Mouse (Mus musculus): Measurements from ENCODE around the gene Stk32b. TPM values are rescaled to one million over a fixed set of nuclear protein-coding genes. Genes with fewer than 3 reads are reported as not detected.

The Stk32b gene
- polyA plus RNA-seq, 1 experiment from 2014 or later, result 11.6 TPM

- H3K36me3 ChIP-seq (ENCODE audit: control insufficient read depth, insufficient read depth, low read length), result no peaks in the 10 kb centered on the region
- no peak overlapping the region for H3K9ac ChIP-seq (ENCODE audit: low read length)
- no peak overlapping the region for H3K27ac ChIP-seq (ENCODE audit: low read depth, low read length)
- H3K9me3 ChIP-seq (ENCODE audit: control insufficient read depth, low read length), result no peaks in the 10 kb centered on the region
- DNase-seq (ENCODE audit: low spot score), result no peak
- H3K4me3 ChIP-seq (ENCODE audit: low read depth, low read length), result no peak overlapping the region
- WGBS, result 90% methylated on average over 7 of the region's 7 CpGs
- H3K4me2 ChIP-seq (ENCODE audit: low read depth), result no peak overlapping the region
- no peaks in the 10 kb centered on the region for H3K4me1 ChIP-seq (ENCODE audit: control insufficient read depth, insufficient read depth, low read length)
- H3K27me3 ChIP-seq (ENCODE audit: control insufficient read depth, insufficient read depth, low read length), result no peaks in the 10 kb centered on the region
- no peak for ATAC-seq (ENCODE audit: insufficient read depth, low FRiP score, low TSS enrichment)
These were observed 19.7 kb downstream of the Stk32b start for GRCm38 (mm10) chr5:37697286-37697685.

GRCm38 (mm10) chr5:37695773-37696172, 21.2 kb downstream of the Stk32b start:
- WGBS, result 41% methylated on average over 4 of the region's 4 CpGs
- DNase-seq (ENCODE audit: low spot score) (no peak), ATAC-seq (ENCODE audit: insufficient read depth, low FRiP score, low TSS enrichment) (no peak)
- Histone ChIP-seq H3K4me1 (ENCODE audit: control insufficient read depth, insufficient read depth, low read length) (no peaks in the 10 kb centered on the region), H3K4me3 (ENCODE audit: low read depth, low read length) (no peak overlapping the region), H3K9ac (ENCODE audit: low read length) (no peak overlapping the region), H3K9me3 (ENCODE audit: control insufficient read depth, low read length) (no peaks in the 10 kb centered on the region), H3K27ac (ENCODE audit: low read depth, low read length) (no peak overlapping the region), H3K27me3 (ENCODE audit: control insufficient read depth, insufficient read depth, low read length) (no peaks in the 10 kb centered on the region), H3K4me2 (ENCODE audit: low read depth) (no peak overlapping the region), H3K36me3 (ENCODE audit: control insufficient read depth, insufficient read depth, low read length) (no peaks in the 10 kb centered on the region)

- H3K27me3 ChIP-seq (ENCODE audit: control insufficient read depth, insufficient read depth, low read length), result no peaks in the 10 kb centered on the region
- DNase-seq (ENCODE audit: low spot score) (no peak), ATAC-seq (ENCODE audit: insufficient read depth, low FRiP score, low TSS enrichment) (no peak)
- WGBS, result 91% methylated on average over 3 of the region's 3 CpGs
- H3K4me3 ChIP-seq (ENCODE audit: low read depth, low read length), result no peak overlapping the region
- H3K4me1 ChIP-seq (ENCODE audit: control insufficient read depth, insufficient read depth, low read length), result no peaks in the 10 kb centered on the region
- H3K9me3 ChIP-seq (ENCODE audit: control insufficient read depth, low read length), result no peaks in the 10 kb centered on the region
- no peak overlapping the region for H3K9ac ChIP-seq (ENCODE audit: low read length)
- H3K4me2 ChIP-seq (ENCODE audit: low read depth), result no peak overlapping the region
- H3K36me3 ChIP-seq (ENCODE audit: control insufficient read depth, insufficient read depth, low read length), result no peaks in the 10 kb centered on the region
- no peak overlapping the region for H3K27ac ChIP-seq (ENCODE audit: low read depth, low read length)
These were observed 24.2 kb downstream of the Stk32b start for GRCm38 (mm10) chr5:37692759-37693158.

GRCm38 (mm10) chr5:37670781-37671180, 46.2 kb downstream of the Stk32b start:
- H3K4me2 ChIP-seq (ENCODE audit: low read depth), result no peak overlapping the region
- H3K4me1 ChIP-seq (ENCODE audit: control insufficient read depth, insufficient read depth, low read length), result no peaks in the 10 kb centered on the region
- H3K27ac ChIP-seq (ENCODE audit: low read depth, low read length), result no peak overlapping the region
- H3K9ac ChIP-seq (ENCODE audit: low read length), result no peak overlapping the region
- no peak for DNase-seq (ENCODE audit: low spot score)
- H3K4me3 ChIP-seq (ENCODE audit: low read depth, low read length), result no peak overlapping the region
- 89% methylated on average over 7 of the region's 7 CpGs for WGBS
- ATAC-seq (ENCODE audit: insufficient read depth, low FRiP score, low TSS enrichment), result no peak
- H3K36me3 ChIP-seq (ENCODE audit: control insufficient read depth, insufficient read depth, low read length), result no peaks in the 10 kb centered on the region
- H3K9me3 ChIP-seq (ENCODE audit: control insufficient read depth, low read length), result no peaks in the 10 kb centered on the region
- no peaks in the 10 kb centered on the region for H3K27me3 ChIP-seq (ENCODE audit: control insufficient read depth, insufficient read depth, low read length)

GRCm38 (mm10) chr5:37664962-37665361, 52.0 kb downstream of the Stk32b start:
- H3K27me3 ChIP-seq (ENCODE audit: control insufficient read depth, insufficient read depth, low read length), result no peaks in the 10 kb centered on the region
- H3K27ac ChIP-seq (ENCODE audit: low read depth, low read length), result no peak overlapping the region
- no peaks in the 10 kb centered on the region for H3K9me3 ChIP-seq (ENCODE audit: control insufficient read depth, low read length)
- no peaks in the 10 kb centered on the region for H3K4me1 ChIP-seq (ENCODE audit: control insufficient read depth, insufficient read depth, low read length)
- no peak for DNase-seq (ENCODE audit: low spot score)
- 78% methylated on average over 3 of the region's 3 CpGs for WGBS
- H3K4me2 ChIP-seq (ENCODE audit: low read depth), result no peak overlapping the region
- no peak overlapping the region for H3K4me3 ChIP-seq (ENCODE audit: low read depth, low read length)
- no peak for ATAC-seq (ENCODE audit: insufficient read depth, low FRiP score, low TSS enrichment)
- no peaks in the 10 kb centered on the region for H3K36me3 ChIP-seq (ENCODE audit: control insufficient read depth, insufficient read depth, low read length)
- no peak overlapping the region for H3K9ac ChIP-seq (ENCODE audit: low read length)

- DNase-seq (ENCODE audit: low spot score) (no peak), ATAC-seq (ENCODE audit: insufficient read depth, low FRiP score, low TSS enrichment) (no peak)
- no peak overlapping the region for H3K4me2 ChIP-seq (ENCODE audit: low read depth)
- WGBS, result 81% methylated on average over 4 of the region's 4 CpGs
- no peak overlapping the region for H3K9ac ChIP-seq (ENCODE audit: low read length)
- H3K4me3 ChIP-seq (ENCODE audit: low read depth, low read length), result no peak overlapping the region
- H3K9me3 ChIP-seq (ENCODE audit: control insufficient read depth, low read length), result no peaks in the 10 kb centered on the region
- H3K36me3 ChIP-seq (ENCODE audit: control insufficient read depth, insufficient read depth, low read length), result no peaks in the 10 kb centered on the region
- no peak overlapping the region for H3K27ac ChIP-seq (ENCODE audit: low read depth, low read length)
- no peaks in the 10 kb centered on the region for H3K4me1 ChIP-seq (ENCODE audit: control insufficient read depth, insufficient read depth, low read length)
- H3K27me3 ChIP-seq (ENCODE audit: control insufficient read depth, insufficient read depth, low read length), result no peaks in the 10 kb centered on the region
These were observed 57.8 kb downstream of the Stk32b start for GRCm38 (mm10) chr5:37659177-37659576.

- H3K4me3 ChIP-seq (ENCODE audit: low read depth, low read length), result no peak overlapping the region
- WGBS, result 82% methylated on average over 6 of the region's 6 CpGs
- no peak overlapping the region for H3K27ac ChIP-seq (ENCODE audit: low read depth, low read length)
- H3K27me3 ChIP-seq (ENCODE audit: control insufficient read depth, insufficient read depth, low read length), result no peaks in the 10 kb centered on the region
- H3K4me1 ChIP-seq (ENCODE audit: control insufficient read depth, insufficient read depth, low read length), result no peaks in the 10 kb centered on the region
- no peaks in the 10 kb centered on the region for H3K9me3 ChIP-seq (ENCODE audit: control insufficient read depth, low read length)
- ATAC-seq (ENCODE audit: insufficient read depth, low FRiP score, low TSS enrichment), result no peak
- H3K9ac ChIP-seq (ENCODE audit: low read length), result no peak overlapping the region
- no peak for DNase-seq (ENCODE audit: low spot score)
- no peak overlapping the region for H3K4me2 ChIP-seq (ENCODE audit: low read depth)
- no peaks in the 10 kb centered on the region for H3K36me3 ChIP-seq (ENCODE audit: control insufficient read depth, insufficient read depth, low read length)
These were observed 59.2 kb downstream of the Stk32b start for GRCm38 (mm10) chr5:37657741-37658140.

- no peak for DNase-seq (ENCODE audit: low spot score)
These were observed 61.8 kb downstream of the Stk32b start for GRCm38 (mm10) chr5:37655208-37655607.

GRCm38 (mm10) chr5:37650681-37651211, 66.2 kb downstream of the Stk32b start:
- no peaks in the 10 kb centered on the region for H3K27me3 ChIP-seq (ENCODE audit: control insufficient read depth, insufficient read depth, low read length)
- no peaks in the 10 kb centered on the region for H3K36me3 ChIP-seq (ENCODE audit: control insufficient read depth, insufficient read depth, low read length)
- H3K4me1 ChIP-seq (ENCODE audit: control insufficient read depth, insufficient read depth, low read length), result no peaks in the 10 kb centered on the region
- H3K9ac ChIP-seq (ENCODE audit: low read length), result no peak overlapping the region
- H3K4me2 ChIP-seq (ENCODE audit: low read depth), result no peak overlapping the region
- H3K27ac ChIP-seq (ENCODE audit: low read depth, low read length), result no peak overlapping the region
- WGBS, result 61% methylated on average over 10 of the region's 10 CpGs
- DNase-seq (ENCODE audit: low spot score) (no peak), ATAC-seq (ENCODE audit: insufficient read depth, low FRiP score, low TSS enrichment) (no peak)
- H3K9me3 ChIP-seq (ENCODE audit: control insufficient read depth, low read length), result no peaks in the 10 kb centered on the region
- H3K4me3 ChIP-seq (ENCODE audit: low read depth, low read length), result no peak overlapping the region

More at GRCm38 (mm10) chr5:37655208-37655607, 61.8 kb downstream of the Stk32b start:
- no peak overlapping the region for H3K27ac ChIP-seq (ENCODE audit: low read depth, low read length)
- no peaks in the 10 kb centered on the region for H3K36me3 ChIP-seq (ENCODE audit: control insufficient read depth, insufficient read depth, low read length)
- 85% methylated on average over 5 of the region's 5 CpGs for WGBS
- no peaks in the 10 kb centered on the region for H3K4me1 ChIP-seq (ENCODE audit: control insufficient read depth, insufficient read depth, low read length)
- no peak overlapping the region for H3K4me2 ChIP-seq (ENCODE audit: low read depth)
- H3K27me3 ChIP-seq (ENCODE audit: control insufficient read depth, insufficient read depth, low read length), result no peaks in the 10 kb centered on the region
- no peak for ATAC-seq (ENCODE audit: insufficient read depth, low FRiP score, low TSS enrichment)
- H3K4me3 ChIP-seq (ENCODE audit: low read depth, low read length), result no peak overlapping the region
- no peak overlapping the region for H3K9ac ChIP-seq (ENCODE audit: low read length)
- H3K9me3 ChIP-seq (ENCODE audit: control insufficient read depth, low read length), result no peaks in the 10 kb centered on the region

All from neural tube, embryonic 11.5 days (tissue).